Mouse (Mus musculus): ENCODE results near the gene Gnaq. TPM values are rescaled to one million over a fixed set of nuclear protein-coding genes. Genes with fewer than 3 reads are reported as not detected.
A peak's percentile ranks its signal among the peaks of the same experiment; 100 is the strongest.

The Gnaq gene
- total RNA-seq, 2 experiments from 2014 or later = 43.6 to 46.0 TPM

DNA sequence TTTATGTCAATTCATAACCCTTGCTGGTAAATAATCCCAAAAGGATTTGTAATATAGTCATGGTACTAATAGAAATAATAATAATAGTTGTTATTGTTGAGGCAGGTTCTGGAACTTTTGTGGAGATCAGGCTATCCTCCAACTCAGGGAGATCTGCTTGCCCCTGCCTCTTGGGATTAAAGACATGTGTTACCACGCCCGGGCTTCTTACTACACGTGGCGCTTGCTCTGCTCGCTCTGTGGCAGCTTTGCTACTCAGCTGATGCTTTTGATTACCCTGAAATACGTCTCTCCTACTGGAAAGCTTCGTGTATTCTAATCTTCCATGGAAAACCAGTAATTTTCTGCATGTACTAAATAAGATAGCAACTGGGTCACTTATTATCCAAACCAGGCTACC, 187.4 kb downstream of the Gnaq start:
- DNase-seq = no peak

DNA sequence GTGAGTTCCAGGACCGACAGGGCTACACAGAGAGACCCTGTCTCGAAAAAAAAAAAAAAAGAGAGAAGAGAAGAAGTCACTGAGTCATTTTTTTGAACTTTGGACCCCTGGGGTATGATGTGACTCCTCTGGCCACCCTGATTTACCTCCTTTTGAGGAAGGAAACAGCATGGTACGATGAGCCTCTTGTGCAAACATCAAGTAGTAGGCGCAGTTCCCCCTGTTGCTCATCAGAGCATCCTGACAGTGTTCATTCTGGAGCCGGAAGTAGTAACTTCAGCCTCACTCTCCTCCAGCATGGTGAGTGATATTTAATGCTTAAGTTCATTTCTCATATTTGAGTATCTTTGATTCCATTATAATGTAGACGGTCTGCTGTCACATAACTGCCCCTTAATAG, 190.4 kb downstream of the Gnaq start:
- no peak for DNase-seq

DNA sequence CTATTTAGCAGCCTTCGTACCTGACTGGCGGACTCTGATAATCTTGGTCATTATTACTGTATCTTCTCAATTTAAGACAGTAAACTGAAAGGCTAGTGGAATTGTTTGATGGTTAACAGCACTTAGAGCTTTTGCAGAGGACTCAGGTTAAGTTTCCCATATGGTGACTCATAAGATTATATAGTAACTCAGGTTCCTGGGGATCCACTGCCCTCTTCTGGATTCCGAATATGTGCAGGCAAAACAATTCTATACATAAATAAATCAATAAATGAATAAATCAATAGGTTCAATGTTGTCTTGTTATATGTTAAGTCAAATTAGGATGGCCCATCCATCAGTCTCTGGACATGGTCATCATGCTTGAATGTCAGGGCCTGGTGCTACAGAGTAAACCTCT, 191.6 kb downstream of the Gnaq start:
- no peak for DNase-seq

- peak; percentile 11 for DNase-seq
Measured at GRCm38 (mm10) chr19:16325911-16326310, 193.3 kb downstream of the Gnaq start.

- DNase-seq = no peak
Measured at GRCm38 (mm10) chr19:16327401-16328073, 194.9 kb downstream of the Gnaq start.

DNA sequence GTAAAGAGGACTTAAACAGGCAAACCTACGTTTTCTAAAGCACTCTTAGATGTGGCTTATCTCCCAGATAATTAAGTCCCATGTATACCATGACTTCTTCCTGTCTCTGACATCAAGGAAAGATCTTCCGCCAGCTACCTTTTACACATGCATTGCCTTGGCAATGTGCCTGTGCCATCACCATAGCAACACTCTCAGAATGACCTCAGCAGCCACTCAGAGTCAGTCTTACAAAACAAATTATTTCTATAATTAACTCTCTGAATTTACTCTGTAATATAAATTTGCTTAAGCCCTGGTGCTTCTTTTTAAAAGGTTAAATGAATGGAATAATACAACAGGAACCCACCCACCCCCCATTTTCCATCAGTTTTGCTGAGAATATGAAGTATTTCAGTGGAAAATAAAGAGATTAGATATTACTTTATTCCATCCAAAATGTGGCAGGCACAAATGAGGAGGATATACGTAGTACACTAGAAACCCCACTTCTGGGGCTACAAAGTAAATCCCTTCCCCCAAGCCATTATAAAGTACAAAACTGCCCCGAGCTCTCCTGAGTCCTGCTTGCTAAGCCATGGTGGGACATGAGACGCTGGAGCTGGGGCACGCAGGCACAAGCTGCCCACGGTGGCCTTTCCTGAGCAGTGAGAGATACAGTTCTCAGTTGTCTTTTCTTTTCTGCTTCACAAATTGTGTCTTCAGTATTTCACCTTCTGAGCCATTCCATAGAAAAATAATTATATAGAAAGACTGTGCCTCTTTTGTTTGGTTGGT, 195.6 kb downstream of the Gnaq start:
- peak; percentile 63 for DNase-seq

- no peak for DNase-seq
Measured at GRCm38 (mm10) chr19:16329056-16329455, 196.4 kb downstream of the Gnaq start.

DNA sequence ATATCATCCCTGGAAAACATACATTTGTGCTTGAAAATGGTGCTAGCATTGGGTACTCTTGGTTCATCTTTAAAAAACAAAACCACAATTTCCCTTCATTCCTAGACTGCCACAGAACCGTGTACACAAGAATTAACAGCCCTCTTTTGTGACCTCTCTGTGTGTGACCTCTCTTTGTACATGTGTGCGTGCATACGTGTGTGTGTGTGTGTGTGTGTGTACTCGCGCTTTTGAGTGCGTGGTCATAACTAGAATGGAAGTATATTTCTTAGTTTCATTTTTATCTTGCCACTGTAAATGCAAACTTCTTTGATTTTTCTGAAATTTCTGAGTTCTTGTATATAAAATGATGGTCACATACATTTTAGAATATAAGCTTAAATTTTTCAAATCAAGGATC, 197.0 kb downstream of the Gnaq start:
- no peak for DNase-seq

DNA sequence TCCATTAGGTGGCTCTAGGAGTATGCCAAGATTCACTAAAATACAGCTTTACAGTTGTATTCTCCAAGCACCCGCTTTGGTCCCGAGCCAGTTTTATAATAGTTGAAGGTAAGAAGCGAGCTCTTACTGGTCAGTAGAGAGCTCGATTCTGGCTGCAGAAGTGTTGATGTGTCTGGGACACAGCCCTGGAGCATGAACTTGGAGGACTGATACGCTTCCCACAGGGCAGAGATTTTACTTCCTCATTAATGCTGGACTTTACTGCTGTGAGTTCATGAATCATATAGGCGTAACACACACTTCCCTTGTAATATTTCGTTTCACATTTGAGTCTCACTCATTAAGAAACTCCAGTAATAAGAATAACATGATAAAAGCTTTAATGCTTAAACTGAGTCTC, 197.5 kb downstream of the Gnaq start:
- peak; percentile 46 for DNase-seq

DNA sequence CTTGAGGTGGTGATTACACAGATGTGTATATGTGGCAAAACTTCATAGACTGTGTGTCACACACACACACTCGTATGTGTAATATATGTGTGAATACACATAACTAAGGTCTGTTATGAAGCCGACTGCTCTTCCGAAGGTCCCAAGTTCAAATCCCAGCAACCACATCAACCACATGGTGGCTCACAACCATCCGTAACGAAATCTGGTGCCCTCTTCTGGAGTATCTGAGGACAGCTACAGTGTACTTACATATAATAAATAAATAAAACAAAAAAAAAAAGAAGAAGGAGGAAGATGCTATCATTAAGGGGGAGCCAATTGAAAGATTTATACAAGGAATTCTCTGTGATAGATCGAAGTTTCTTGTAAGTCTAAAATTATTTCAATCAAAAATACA, 198.4 kb downstream of the Gnaq start:
- DNase-seq = no peak

DNA sequence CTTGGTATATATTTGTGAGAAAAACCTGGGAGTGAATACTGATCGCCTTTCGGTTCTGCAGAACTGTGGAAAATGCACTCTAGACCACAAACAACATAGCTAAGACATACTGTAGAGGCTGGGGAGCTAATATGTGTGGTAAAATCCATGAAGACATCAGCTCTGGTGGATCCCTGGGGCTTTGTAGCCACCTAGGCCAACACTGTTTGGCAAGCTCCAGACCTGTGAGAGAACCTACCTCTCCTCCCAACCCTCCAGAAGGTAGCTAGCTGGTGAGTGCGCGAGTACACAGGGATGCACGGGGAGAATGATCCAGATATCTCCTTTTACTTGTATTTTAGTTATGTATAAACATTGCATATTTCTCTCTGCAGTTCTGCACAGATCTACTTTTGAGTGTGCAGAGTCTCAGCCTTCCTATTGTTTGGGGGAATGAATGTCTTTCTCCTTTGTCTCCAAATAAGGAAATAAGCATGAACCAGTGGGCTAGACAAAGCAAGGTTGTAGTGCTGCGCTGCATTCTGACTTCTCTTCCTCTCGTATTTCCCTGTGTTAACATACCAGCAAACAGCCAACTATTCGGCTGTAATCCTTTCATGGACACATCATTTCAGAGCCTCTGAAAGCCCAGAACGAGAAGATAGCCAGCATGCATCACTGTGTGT, 205.4 kb downstream of the Gnaq start:
- no peak for DNase-seq

GRCm38 (mm10) chr19:16339954-16340586, 207.4 kb downstream of the Gnaq start:
- DNase-seq = no peak

- no peak for DNase-seq
Measured at GRCm38 (mm10) chr19:16342702-16343101, 210.1 kb downstream of the Gnaq start.

DNA sequence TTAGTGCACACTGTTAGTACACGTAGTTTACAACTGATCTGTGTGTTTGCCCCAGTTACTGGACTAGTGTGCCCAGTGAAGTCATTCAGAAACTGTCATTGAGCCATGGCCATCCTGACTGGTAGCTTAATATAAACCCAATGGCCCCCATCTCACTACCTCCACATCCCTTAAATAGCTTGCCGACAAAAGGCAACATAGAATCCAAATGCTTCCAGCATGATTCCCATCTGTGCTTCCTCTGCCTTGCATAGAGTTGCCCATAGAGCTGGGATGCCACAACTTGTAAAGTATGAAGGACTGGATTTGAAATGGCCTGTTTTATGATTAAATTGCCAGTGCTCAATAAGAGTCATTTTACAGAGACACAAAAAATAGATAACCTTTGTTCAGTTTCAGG, 212.9 kb downstream of the Gnaq start:
- no peak for DNase-seq

DNA sequence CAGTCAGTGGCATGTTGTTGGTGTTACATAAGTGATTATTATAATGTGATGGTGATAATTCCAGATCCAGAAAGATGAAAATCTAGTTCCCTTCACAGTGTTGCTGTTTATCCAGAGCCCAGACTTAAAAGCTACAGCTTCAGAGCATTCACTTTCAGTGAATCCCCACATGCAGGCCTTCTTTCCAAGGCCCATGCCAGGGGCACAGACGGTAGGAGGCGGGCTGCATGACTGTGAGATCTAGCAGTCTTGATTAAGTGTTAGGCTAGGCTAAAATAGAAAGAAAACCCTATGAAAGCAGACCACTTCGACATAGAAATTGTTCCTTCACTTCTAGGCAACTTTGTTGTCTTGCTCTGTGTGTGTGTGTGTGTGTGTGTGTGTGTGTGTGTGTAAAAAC, 214.4 kb downstream of the Gnaq start:
- no peak for DNase-seq

DNA sequence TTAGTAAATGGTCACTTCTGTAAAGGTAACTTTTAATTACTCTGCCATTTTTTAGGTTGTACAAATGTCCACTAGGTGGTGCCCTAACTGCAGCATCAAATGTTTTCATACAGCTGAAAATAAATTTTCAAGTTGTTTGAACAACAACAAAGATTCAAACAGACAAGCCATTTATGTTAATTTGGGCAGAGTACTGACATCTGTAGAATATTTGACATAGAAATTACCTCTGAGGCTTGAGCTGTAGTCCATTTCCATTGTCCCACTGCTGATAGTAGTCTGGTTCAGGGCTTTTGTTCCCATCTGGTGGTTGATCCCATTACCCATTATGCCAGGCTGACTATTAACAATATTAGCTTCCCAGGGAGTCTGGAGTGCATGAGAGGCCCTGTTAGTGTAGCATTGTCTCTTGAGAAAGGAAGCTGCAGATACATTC, 221.1 kb downstream of the Gnaq start:
- DNase-seq = peak; percentile 17

GRCm38 (mm10) chr19:16358148-16358547, 225.5 kb downstream of the Gnaq start:
- no peak for DNase-seq

GRCm38 (mm10) chr19:16358905-16359304, 226.3 kb downstream of the Gnaq start:
- peak; percentile 54 for DNase-seq

- DNase-seq = no peak
Measured at GRCm38 (mm10) chr19:16366465-16367063, 233.9 kb downstream of the Gnaq start.

- no peak for DNase-seq
Measured at GRCm38 (mm10) chr19:16367218-16367617, 234.6 kb downstream of the Gnaq start.

- no peak for DNase-seq
Measured at GRCm38 (mm10) chr19:16371680-16372079, 239.0 kb downstream of the Gnaq start.

- no peak for DNase-seq
Measured at GRCm38 (mm10) chr19:16372752-16373486, 240.3 kb downstream of the Gnaq start.
